Mouse (Mus musculus): ENCODE measurements around the gene 1110004F10Rik. TPM values are rescaled to one million over a fixed set of nuclear protein-coding genes. Genes with fewer than 3 reads are reported as not detected.

1110004F10Rik gene
- polyA plus RNA-seq, 2 experiments, result 56.8 to 116 TPM

- no peak for DNase-seq (ENCODE audit: low read depth in 3 of 3, low spot score in 3 of 3)
- no peak for ATAC-seq (ENCODE audit: insufficient read depth)
- no peak overlapping the region for H3K4me2 ChIP-seq (ENCODE audit: low read depth)
- no peak overlapping the region for H3K4me3 ChIP-seq (ENCODE audit: insufficient read depth in 1 of 2, low read depth in 2 of 2, low read length in 2 of 2)
- H3K9ac ChIP-seq (replicated peaks), result no peak overlapping the region
- no peak for TF ChIP-seq EP300 (IDR thresholded peaks at IDR 0.05; ENCODE audit: low read depth)
- no peaks in the 10 kb centered on the region for H3K9me3 ChIP-seq (ENCODE audit: control insufficient read depth, low read length)
- H3K27ac ChIP-seq, result no peak overlapping the region
- H3K27me3 ChIP-seq (ENCODE audit: control insufficient read depth, insufficient read depth, low read length), result no peaks in the 10 kb centered on the region
- no peaks in the 10 kb centered on the region for H3K36me3 ChIP-seq (replicated peaks; ENCODE audit: control insufficient read depth, insufficient read depth, low read depth)
- 50% methylated on average over 2 of the region's 2 CpGs for WGBS (ENCODE audit: insufficient replicate concordance)
- no peaks in the 10 kb centered on the region for H3K4me1 ChIP-seq (replicated peaks; ENCODE audit: control insufficient read depth in 2 of 2, insufficient read depth in 2 of 2, low read length in 1 of 2)
Observed at GRCm38 (mm10) chr7:116127052-116127451, 87.9 kb downstream of the 1110004F10Rik start.

GRCm38 (mm10) chr7:116128286-116128685 lies 89.1 kb downstream of the 1110004F10Rik start:
- no peaks in the 10 kb centered on the region for H3K9me3 ChIP-seq (ENCODE audit: control insufficient read depth, low read length)
- ATAC-seq (ENCODE audit: insufficient read depth), result no peak
- H3K4me2 ChIP-seq (ENCODE audit: low read depth), result no peak overlapping the region
- no peak for TF ChIP-seq EP300 (IDR thresholded peaks at IDR 0.05; ENCODE audit: low read depth)
- no peak for TF ChIP-seq CTCF (IDR thresholded peaks at IDR 0.05; ENCODE audit: low read depth)
- no peak overlapping the region for H3K9ac ChIP-seq (replicated peaks)
- 63% methylated on average over 8 of the region's 8 CpGs for WGBS (ENCODE audit: insufficient replicate concordance)
- H3K27me3 ChIP-seq (ENCODE audit: control insufficient read depth, insufficient read depth, low read length), result no peaks in the 10 kb centered on the region
- no peak overlapping the region for H3K4me3 ChIP-seq (ENCODE audit: insufficient read depth in 1 of 2, low read depth in 2 of 2, low read length in 2 of 2)
- H3K27ac ChIP-seq, result no peak overlapping the region
- DNase-seq (ENCODE audit: low read depth in 3 of 3, low spot score in 3 of 3), result no peak
- H3K4me1 ChIP-seq (replicated peaks; ENCODE audit: control insufficient read depth in 2 of 2, insufficient read depth in 2 of 2, low read length in 1 of 2), result no peaks in the 10 kb centered on the region
- no peaks in the 10 kb centered on the region for H3K36me3 ChIP-seq (replicated peaks; ENCODE audit: control insufficient read depth, insufficient read depth, low read depth)

- Histone ChIP-seq H3K27ac (no peak overlapping the region), H3K36me3 (replicated peaks; ENCODE audit: control insufficient read depth, insufficient read depth, low read depth) (no peaks in the 10 kb centered on the region), H3K9me3 (ENCODE audit: control insufficient read depth, low read length) (no peaks in the 10 kb centered on the region), H3K4me1 (replicated peaks; ENCODE audit: control insufficient read depth in 2 of 2, insufficient read depth in 2 of 2, low read length in 1 of 2) (no peaks in the 10 kb centered on the region), H3K4me3 (ENCODE audit: insufficient read depth in 1 of 2, low read depth in 2 of 2, low read length in 2 of 2) (no peak overlapping the region), H3K27me3 (ENCODE audit: control insufficient read depth, insufficient read depth, low read length) (no peaks in the 10 kb centered on the region), H3K4me2 (ENCODE audit: low read depth) (no peak overlapping the region), H3K9ac (replicated peaks) (no peak overlapping the region)
- ATAC-seq (ENCODE audit: insufficient read depth) (no peak), DNase-seq (ENCODE audit: low read depth in 3 of 3, low spot score in 3 of 3) (no peak)
- WGBS (ENCODE audit: insufficient replicate concordance), result 71% methylated on average over 10 of the region's 10 CpGs
- TF ChIP-seq EP300 (IDR thresholded peaks at IDR 0.05; ENCODE audit: low read depth) (no peak), CTCF (IDR thresholded peaks at IDR 0.05; ENCODE audit: low read depth) (no peak)
Observed at GRCm38 (mm10) chr7:116129374-116129773, 90.2 kb downstream of the 1110004F10Rik start.

GRCm38 (mm10) chr7:116131390-116131789 lies 92.2 kb downstream of the 1110004F10Rik start:
- ATAC-seq (ENCODE audit: insufficient read depth), result no peak
- H3K9me3 ChIP-seq (ENCODE audit: control insufficient read depth, low read length), result no peaks in the 10 kb centered on the region
- no peak overlapping the region for H3K27ac ChIP-seq
- TF ChIP-seq CTCF (IDR thresholded peaks at IDR 0.05; ENCODE audit: low read depth), result no peak
- TF ChIP-seq EP300 (IDR thresholded peaks at IDR 0.05; ENCODE audit: low read depth), result no peak
- no peak for DNase-seq (ENCODE audit: low read depth in 3 of 3, low spot score in 3 of 3)
- no peaks in the 10 kb centered on the region for H3K4me1 ChIP-seq (replicated peaks; ENCODE audit: control insufficient read depth in 2 of 2, insufficient read depth in 2 of 2, low read length in 1 of 2)
- no peak overlapping the region for H3K9ac ChIP-seq (replicated peaks)
- no peak overlapping the region for H3K4me2 ChIP-seq (ENCODE audit: low read depth)
- H3K4me3 ChIP-seq (ENCODE audit: insufficient read depth in 1 of 2, low read depth in 2 of 2, low read length in 2 of 2), result no peak overlapping the region
- 12% methylated on average over 4 of the region's 4 CpGs for WGBS (ENCODE audit: insufficient replicate concordance)
- H3K27me3 ChIP-seq (ENCODE audit: control insufficient read depth, insufficient read depth, low read length), result no peaks in the 10 kb centered on the region
- no peaks in the 10 kb centered on the region for H3K36me3 ChIP-seq (replicated peaks; ENCODE audit: control insufficient read depth, insufficient read depth, low read depth)

- Histone ChIP-seq H3K27ac (no peak overlapping the region), H3K9ac (replicated peaks) (no peak overlapping the region), H3K4me3 (ENCODE audit: insufficient read depth in 1 of 2, low read depth in 2 of 2, low read length in 2 of 2) (no peak overlapping the region), H3K4me2 (ENCODE audit: low read depth) (no peak overlapping the region), H3K4me1 (replicated peaks; ENCODE audit: control insufficient read depth in 2 of 2, insufficient read depth in 2 of 2, low read length in 1 of 2) (no peaks in the 10 kb centered on the region), H3K9me3 (ENCODE audit: control insufficient read depth, low read length) (no peaks in the 10 kb centered on the region), H3K27me3 (ENCODE audit: control insufficient read depth, insufficient read depth, low read length) (no peaks in the 10 kb centered on the region), H3K36me3 (replicated peaks; ENCODE audit: control insufficient read depth, insufficient read depth, low read depth) (no peaks in the 10 kb centered on the region)
- DNase-seq (ENCODE audit: low read depth in 3 of 3, low spot score in 3 of 3) (peak; percentile 30 to 41 (median 37)), ATAC-seq (ENCODE audit: insufficient read depth) (no peak)
- WGBS (ENCODE audit: insufficient replicate concordance), result 2% methylated on average over 5 of the region's 5 CpGs
- peak; percentile 93 for TF ChIP-seq CTCF (IDR thresholded peaks at IDR 0.05; ENCODE audit: low read depth)
- TF ChIP-seq EP300 (IDR thresholded peaks at IDR 0.05; ENCODE audit: low read depth), result no peak
Observed at GRCm38 (mm10) chr7:116132078-116132477, 92.9 kb downstream of the 1110004F10Rik start.
